Mouse (Mus musculus): Measurements from ENCODE around the gene Rps7.

DNA sequence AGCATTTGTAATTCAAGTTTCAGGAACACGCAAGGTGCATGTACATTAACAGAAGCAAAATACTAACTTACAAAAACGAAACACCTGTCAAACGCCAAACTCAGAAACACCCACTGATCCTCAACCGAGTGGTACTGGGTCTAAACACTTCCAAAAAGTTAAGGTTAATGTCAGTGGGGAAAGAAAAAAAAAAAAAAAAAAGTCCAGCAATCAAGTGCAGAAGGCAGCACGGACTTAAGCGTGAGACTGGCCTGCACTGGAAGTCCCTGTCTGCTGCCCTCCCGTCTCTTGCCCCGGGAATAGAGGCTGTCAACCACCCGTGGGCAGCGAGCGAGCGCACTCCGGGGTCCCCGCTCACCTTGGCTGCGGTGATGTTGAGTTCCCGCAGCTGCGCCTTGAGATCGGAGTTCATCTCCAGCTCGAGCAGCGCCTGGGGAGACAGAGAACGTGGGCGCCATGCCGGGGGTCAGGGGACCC lies 657 bp downstream of the Rps7 start:
- TF ChIP-seq POLR2A (IDR thresholded peaks at IDR 0.05; ENCODE audit: control insufficient read depth, low read depth, low read length): no peak
- TF ChIP-seq CTCF (IDR thresholded peaks at IDR 0.05; ENCODE audit: control insufficient read depth, insufficient read depth, insufficient replicate concordance, low read depth, low read length): no peak

Measured in testis, adult 2 months (tissue).